Mouse (Mus musculus) cerebellum, adult 9-10 months (tissue): ENCODE measurements around the gene Cldnd1.
A peak's percentile ranks its signal among the peaks of the same experiment; 100 is the strongest.

Source experiments
- DNase-seq: peaks from one replicate; pipeline ENCODE4 v3.0.0; 2022

The Cldnd1 gene

GRCm38 (mm10) chr16:58727477-58728131, at the start of gene Cldnd1:
Cldnd1 (plus strand) TSS chr16:58727910.
- DNase-seq: peak; percentile 97

- no peak for DNase-seq
Observed at GRCm38 (mm10) chr16:58678660-58679059, 49.0 kb upstream of the Cldnd1 start.

- no peak for DNase-seq
Observed at GRCm38 (mm10) chr16:58682046-58682445, 45.7 kb upstream of the Cldnd1 start.

- DNase-seq: no peak
Observed at GRCm38 (mm10) chr16:58682870-58683269, 44.8 kb upstream of the Cldnd1 start.

GRCm38 (mm10) chr16:58683911-58684310, 43.8 kb upstream of the Cldnd1 start:
- DNase-seq: no peak

- DNase-seq: no peak
Observed at GRCm38 (mm10) chr16:58684537-58684936, 43.2 kb upstream of the Cldnd1 start.

GRCm38 (mm10) chr16:58685548-58686537, 41.9 kb upstream of the Cldnd1 start:
- no peak for DNase-seq

GRCm38 (mm10) chr16:58688534-58688933, 39.2 kb upstream of the Cldnd1 start:
- DNase-seq: no peak

GRCm38 (mm10) chr16:58689555-58690169, 38.0 kb upstream of the Cldnd1 start:
- no peak for DNase-seq

- no peak for DNase-seq
Observed at GRCm38 (mm10) chr16:58690322-58690732, 37.4 kb upstream of the Cldnd1 start.

- DNase-seq: no peak
Observed at GRCm38 (mm10) chr16:58694091-58694490, 33.6 kb upstream of the Cldnd1 start.

- DNase-seq: no peak
Observed at GRCm38 (mm10) chr16:58696796-58697195, 30.9 kb upstream of the Cldnd1 start.

GRCm38 (mm10) chr16:58697261-58697660, 30.4 kb upstream of the Cldnd1 start:
- DNase-seq: no peak

GRCm38 (mm10) chr16:58700174-58700573, 27.5 kb upstream of the Cldnd1 start:
- no peak for DNase-seq

GRCm38 (mm10) chr16:58700816-58701424, 26.8 kb upstream of the Cldnd1 start:
- DNase-seq: no peak

- no peak for DNase-seq
Observed at GRCm38 (mm10) chr16:58701779-58702178, 25.9 kb upstream of the Cldnd1 start.

- DNase-seq: no peak
Observed at GRCm38 (mm10) chr16:58702329-58702932, 25.3 kb upstream of the Cldnd1 start.

- no peak for DNase-seq
Observed at GRCm38 (mm10) chr16:58703382-58704124, 24.2 kb upstream of the Cldnd1 start.

- no peak for DNase-seq
Observed at GRCm38 (mm10) chr16:58704999-58705398, 22.7 kb upstream of the Cldnd1 start.

GRCm38 (mm10) chr16:58707276-58707905, 20.3 kb upstream of the Cldnd1 start:
- DNase-seq: no peak
